Mouse (Mus musculus): ENCODE results near the gene Spata18. TPM values are rescaled to one million over a fixed set of nuclear protein-coding genes. Genes with fewer than 3 reads are reported as not detected.
A peak's percentile ranks its signal among the peaks of the same experiment; 100 is the strongest.

Gene Spata18
- polyA plus RNA-seq, 1 experiment = 0.08 TPM

- H3K4me1 ChIP-seq (ENCODE audit: control insufficient read depth, insufficient read depth, low read length) = no peaks in the 10 kb centered on the region
- no peaks in the 10 kb centered on the region for H3K27me3 ChIP-seq (replicated peaks; ENCODE audit: control insufficient read depth, insufficient read depth, low read length)
- DNase-seq = no peak
- WGBS = 83% methylated on average over 1 of the region's 1 CpGs
- no peaks in the 10 kb centered on the region for H3K36me3 ChIP-seq (ENCODE audit: control insufficient read depth, insufficient read depth, low read length)
- no peak overlapping the region for H3K4me3 ChIP-seq (ENCODE audit: insufficient read depth, low read depth, low read length)
- TF ChIP-seq POLR2A (IDR thresholded peaks at IDR 0.05; ENCODE audit: low read depth, low read length) = no peak
- no peak for TF ChIP-seq CTCF (conservative IDR thresholded peaks at IDR 0.05; ENCODE audit: insufficient read depth, insufficient read length, low read depth, low read length)
- H3K27ac ChIP-seq (ENCODE audit: insufficient read depth, low read depth, low read length) = no peak overlapping the region
Observed at GRCm38 (mm10) chr5:73618969-73619368, 32.2 kb upstream of the Spata18 start.

GRCm38 (mm10) chr5:73625505-73625904 is 25.7 kb upstream of the Spata18 start:
- Histone ChIP-seq H3K27me3 (replicated peaks; ENCODE audit: control insufficient read depth, insufficient read depth, low read length) (no peaks in the 10 kb centered on the region), H3K27ac (ENCODE audit: insufficient read depth, low read depth, low read length) (no peak overlapping the region), H3K4me3 (ENCODE audit: insufficient read depth, low read depth, low read length) (no peak overlapping the region), H3K36me3 (ENCODE audit: control insufficient read depth, insufficient read depth, low read length) (no peaks in the 10 kb centered on the region), H3K4me1 (ENCODE audit: control insufficient read depth, insufficient read depth, low read length) (no peaks in the 10 kb centered on the region)
- TF ChIP-seq POLR2A (IDR thresholded peaks at IDR 0.05; ENCODE audit: low read depth, low read length) (no peak), CTCF (conservative IDR thresholded peaks at IDR 0.05; ENCODE audit: insufficient read depth, insufficient read length, low read depth, low read length) (no peak)
- no peak for DNase-seq
- WGBS = 65% methylated on average over 1 of the region's 1 CpGs

DNA sequence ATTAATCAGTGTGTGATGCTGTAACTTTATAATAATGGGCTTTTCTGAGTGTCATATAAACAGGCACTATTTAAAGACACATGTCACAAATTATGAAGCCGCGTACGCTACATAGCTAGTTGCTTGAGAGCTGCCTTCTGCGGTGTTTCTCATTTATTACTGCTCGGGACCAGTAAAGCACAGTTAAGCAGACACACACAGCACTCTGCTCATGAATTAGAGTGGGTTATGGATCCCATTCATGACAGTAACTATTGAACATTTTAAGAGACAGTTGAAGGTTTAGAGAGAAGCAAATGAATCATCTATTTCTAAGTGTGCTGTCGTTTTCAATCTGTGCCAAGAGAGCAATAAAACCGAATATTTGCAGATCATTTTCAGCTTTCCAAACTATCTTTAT is 24.3 kb upstream of the Spata18 start:
- H3K4me3 ChIP-seq (ENCODE audit: insufficient read depth, low read depth, low read length) = no peak overlapping the region
- no peak overlapping the region for H3K27ac ChIP-seq (ENCODE audit: insufficient read depth, low read depth, low read length)
- WGBS = 87% methylated on average over 7 of the region's 7 CpGs
- TF ChIP-seq POLR2A (IDR thresholded peaks at IDR 0.05; ENCODE audit: low read depth, low read length) = no peak
- TF ChIP-seq CTCF (conservative IDR thresholded peaks at IDR 0.05; ENCODE audit: insufficient read depth, insufficient read length, low read depth, low read length) = no peak
- DNase-seq = no peak
- no peaks in the 10 kb centered on the region for H3K27me3 ChIP-seq (replicated peaks; ENCODE audit: control insufficient read depth, insufficient read depth, low read length)
- no peaks in the 10 kb centered on the region for H3K36me3 ChIP-seq (ENCODE audit: control insufficient read depth, insufficient read depth, low read length)
- no peaks in the 10 kb centered on the region for H3K4me1 ChIP-seq (ENCODE audit: control insufficient read depth, insufficient read depth, low read length)

- Histone ChIP-seq H3K4me3 (ENCODE audit: insufficient read depth, low read depth, low read length) (no peak overlapping the region), H3K4me1 (ENCODE audit: control insufficient read depth, insufficient read depth, low read length) (no peaks in the 10 kb centered on the region), H3K27ac (ENCODE audit: insufficient read depth, low read depth, low read length) (no peak overlapping the region), H3K27me3 (replicated peaks; ENCODE audit: control insufficient read depth, insufficient read depth, low read length) (no peaks in the 10 kb centered on the region), H3K36me3 (ENCODE audit: control insufficient read depth, insufficient read depth, low read length) (no peaks in the 10 kb centered on the region)
- WGBS = 65% methylated on average over 4 of the region's 4 CpGs
- DNase-seq = no peak
- TF ChIP-seq POLR2A (IDR thresholded peaks at IDR 0.05; ENCODE audit: low read depth, low read length) = no peak
Observed at GRCm38 (mm10) chr5:73627559-73627958, 23.6 kb upstream of the Spata18 start.

- 85% methylated on average over 15 of the region's 15 CpGs for WGBS
- Histone ChIP-seq H3K27me3 (replicated peaks; ENCODE audit: control insufficient read depth, insufficient read depth, low read length) (no peaks in the 10 kb centered on the region), H3K36me3 (ENCODE audit: control insufficient read depth, insufficient read depth, low read length) (no peaks in the 10 kb centered on the region), H3K27ac (ENCODE audit: insufficient read depth, low read depth, low read length) (no peak overlapping the region), H3K4me3 (ENCODE audit: insufficient read depth, low read depth, low read length) (no peak overlapping the region), H3K4me1 (ENCODE audit: control insufficient read depth, insufficient read depth, low read length) (no peaks in the 10 kb centered on the region)
- DNase-seq = no peak
- TF ChIP-seq POLR2A (IDR thresholded peaks at IDR 0.05; ENCODE audit: low read depth, low read length) (no peak), CTCF (conservative IDR thresholded peaks at IDR 0.05; ENCODE audit: insufficient read depth, insufficient read length, low read depth, low read length) (no peak)
Observed at GRCm38 (mm10) chr5:73627991-73628390, 23.2 kb upstream of the Spata18 start.

- TF ChIP-seq POLR2A (IDR thresholded peaks at IDR 0.05; ENCODE audit: low read depth, low read length) = no peak
- Histone ChIP-seq H3K4me3 (ENCODE audit: insufficient read depth, low read depth, low read length) (no peak overlapping the region; the same call in 1 of the 2 replicates), H3K4me1 (ENCODE audit: control insufficient read depth, insufficient read depth, low read length) (no peaks in the 10 kb centered on the region), H3K27me3 (replicated peaks; ENCODE audit: control insufficient read depth, insufficient read depth, low read length) (no peaks in the 10 kb centered on the region), H3K27ac (ENCODE audit: insufficient read depth, low read depth, low read length) (no peak overlapping the region), H3K36me3 (ENCODE audit: control insufficient read depth, insufficient read depth, low read length) (no peaks in the 10 kb centered on the region)
- WGBS = 55% methylated on average over 5 of the region's 5 CpGs
- DNase-seq = no peak
Observed at GRCm38 (mm10) chr5:73630141-73630540, 21.0 kb upstream of the Spata18 start.

- H3K27ac ChIP-seq (ENCODE audit: insufficient read depth, low read depth, low read length) = peak overlapping the region; percentile 69; the same call in 1 of the 2 replicates
- TF ChIP-seq POLR2A (IDR thresholded peaks at IDR 0.05; ENCODE audit: low read depth, low read length) (no peak), CTCF (conservative IDR thresholded peaks at IDR 0.05; ENCODE audit: insufficient read depth, insufficient read length, low read depth, low read length) (no peak)
- no peaks in the 10 kb centered on the region for H3K27me3 ChIP-seq (replicated peaks; ENCODE audit: control insufficient read depth, insufficient read depth, low read length)
- no peaks in the 10 kb centered on the region for H3K36me3 ChIP-seq (ENCODE audit: control insufficient read depth, insufficient read depth, low read length)
- 64% methylated on average over 10 of the region's 10 CpGs for WGBS
- no peaks in the 10 kb centered on the region for H3K4me1 ChIP-seq (ENCODE audit: control insufficient read depth, insufficient read depth, low read length)
- peak overlapping the region; percentile 36 for H3K4me3 ChIP-seq (ENCODE audit: insufficient read depth, low read depth, low read length)
- no peak for DNase-seq
Observed at GRCm38 (mm10) chr5:73631001-73631558, 20.1 kb upstream of the Spata18 start.
